Mouse (Mus musculus): ENCODE measurements around the gene Tmem255a.

DNA sequence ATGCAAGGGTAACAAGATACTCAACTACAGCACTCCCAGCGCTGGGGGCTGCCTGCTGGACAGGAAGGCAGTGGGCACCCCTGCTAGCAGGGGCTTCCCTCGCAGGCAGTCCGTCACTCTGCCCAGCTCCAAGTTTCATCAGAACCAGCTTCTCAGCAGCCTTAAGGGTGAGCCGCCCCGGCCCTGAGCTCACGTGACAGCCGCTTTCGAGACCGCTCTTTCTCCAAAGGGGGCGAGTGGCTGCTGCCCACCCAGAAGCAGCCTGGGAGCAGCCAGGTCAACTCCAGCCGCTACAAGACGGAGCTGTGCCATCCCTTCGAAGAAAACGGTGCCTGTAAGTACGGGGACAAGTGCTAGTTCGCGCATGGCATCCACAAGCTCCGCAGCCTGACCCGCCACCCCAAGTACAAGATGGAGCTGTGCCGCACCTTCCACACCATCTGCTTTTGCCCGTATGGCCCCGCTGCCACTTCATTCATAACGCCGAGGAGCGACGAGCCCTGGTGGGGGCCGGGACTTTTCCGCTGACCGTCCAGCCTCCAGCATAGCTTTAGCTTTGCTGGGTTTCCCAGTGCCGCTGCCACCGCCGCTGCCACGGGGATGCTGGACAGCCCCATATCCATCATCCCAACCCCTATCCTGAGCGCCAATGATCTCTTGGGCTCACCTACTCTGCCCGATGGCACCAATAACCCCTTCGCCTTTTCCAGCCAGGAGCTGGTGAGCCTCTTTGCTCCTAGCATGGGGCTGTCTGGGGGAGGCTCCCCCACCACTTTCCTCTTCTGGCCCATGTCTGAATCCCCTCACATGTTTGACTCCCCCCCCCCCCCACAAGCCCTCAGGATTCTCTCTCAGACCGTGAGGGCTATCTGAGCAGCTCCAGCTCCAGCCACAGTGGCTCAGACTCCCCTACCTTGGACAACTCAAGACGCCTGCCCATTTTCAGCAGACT, 71.3 kb downstream of the Tmem255a start:
- TF ChIP-seq POLR2A (IDR thresholded peaks at IDR 0.05; ENCODE audit: insufficient read depth, low read depth, low read length) (no peak), CTCF (IDR thresholded peaks at IDR 0.05; ENCODE audit: insufficient read depth, low read depth, low read length) (no peak)

Data from olfactory bulb, adult 2 months (tissue).